Mouse (Mus musculus) heart, embryonic 13.5 days (tissue): Measurements from ENCODE around the gene B3gat1. TPM values are rescaled to one million over a fixed set of nuclear protein-coding genes. Genes with fewer than 3 reads are reported as not detected.
A peak's percentile ranks its signal among the peaks of the same experiment; 100 is the strongest.

Experiments used
- ATAC-seq: fragments of 200-750 bp; cut with Nextera tagmentation; 2 replicates; pipeline ENCODE4 v1.8.0; 2017; ENCODE audit warnings: moderate TSS enrichment; ENCODE audit not compliant: insufficient number of reproducible peaks, low FRiP score, low TSS enrichment; ENCODE audit errors: extremely low read depth
- H3K27ac ChIP-seq: fragments of 300-500 bp; sonication (generic); replicated peaks from 2 replicates; pipeline ENCODE4 v1.5.1; 2015; ENCODE audit warnings: moderate library complexity, mild to moderate bottlenecking, inconsistent platforms
- H3K27me3 ChIP-seq: fragments of 300-500 bp; sonication (generic); replicated peaks from 2 replicates; pipeline ENCODE4 v1.6.1; 2015; ENCODE audit warnings: mild to moderate bottlenecking, inconsistent platforms
- H3K36me3 ChIP-seq: fragments of 300-500 bp; sonication (generic); 2 replicates; pipeline ENCODE4 v1.6.1; 2015; ENCODE audit warnings: mild to moderate bottlenecking, inconsistent platforms
- H3K4me1 ChIP-seq: fragments of 300-500 bp; sonication (generic); 2 replicates; pipeline ENCODE4 v1.6.1; 2015; ENCODE audit warnings: inconsistent platforms
- H3K4me2 ChIP-seq: fragments of 300-500 bp; sonication (generic); 2 replicates; pipeline ENCODE4 v1.6.1; 2015; ENCODE audit warnings: inconsistent platforms, mild to moderate bottlenecking, moderate library complexity
- H3K4me3 ChIP-seq: fragments of 300-500 bp; sonication (generic); 2 replicates; pipeline ENCODE4 v1.5.1; 2015; ENCODE audit warnings: moderate library complexity, mild to moderate bottlenecking, inconsistent platforms
- H3K9ac ChIP-seq: fragments of 300-500 bp; sonication (generic); 2 replicates; pipeline ENCODE4 v1.6.1; 2015; ENCODE audit warnings: inconsistent platforms, mild to moderate bottlenecking, moderate library complexity
- H3K9me3 ChIP-seq: fragments of 300-500 bp; sonication (generic); 2 replicates; pipeline ENCODE4 v1.6.1; 2016; ENCODE audit warnings: inconsistent platforms
- WGBS: fragments of 180-500 bp; shearing (Covaris S2); methylation state at CpG from one replicate; pipeline ENCODE4 v1.1.7; 2015; ENCODE audit warnings: mixed read lengths; 5-methylcytosine and 5-hydroxymethylcytosine counted together
- polyA plus RNA-seq: library from polyadenylated mRNA; unstranded; fragments of >200 nt; fragmentation: Nextera tagmentation; extraction: Ambion mirVana; gene quantifications from 2 replicates; pipeline ENCODE4 v1.2.1, GENCODE M21; 2015

Gene B3gat1
- polyA plus RNA-seq, 1 experiment from 2014 or later: 0.11 TPM

GRCm38 (mm10) chr9:26778421-26778820 lies 44.9 kb downstream of the B3gat1 start:
- Histone ChIP-seq H3K27ac (no peak overlapping the region), H3K27me3 (no peaks in the 10 kb centered on the region), H3K4me3 (no peak overlapping the region), H3K36me3 (no peaks in the 10 kb centered on the region), H3K4me1 (peaks cover 2% of the 10 kb centered on the region), H3K9me3 (no peaks in the 10 kb centered on the region), H3K4me2 (no peak overlapping the region), H3K9ac (no peak overlapping the region)
- no peak for ATAC-seq
- 74% methylated on average over 7 of the region's 7 CpGs for WGBS

GRCm38 (mm10) chr9:26783414-26783975 lies 50.0 kb downstream of the B3gat1 start:
- Histone ChIP-seq H3K4me1 (peaks cover 6% of the 10 kb centered on the region), H3K9me3 (no peaks in the 10 kb centered on the region), H3K27ac (no peak overlapping the region), H3K4me3 (peak overlapping the region; percentile 34), H3K36me3 (no peaks in the 10 kb centered on the region), H3K27me3 (no peaks in the 10 kb centered on the region), H3K4me2 (peak overlapping the region; percentile 56), H3K9ac (no peak overlapping the region)
- WGBS: 28% methylated on average over 7 of the region's 7 CpGs
- no peak for ATAC-seq

- H3K27ac ChIP-seq: no peak overlapping the region
- no peaks in the 10 kb centered on the region for H3K4me1 ChIP-seq
- H3K27me3 ChIP-seq: no peaks in the 10 kb centered on the region
- 42% methylated on average over 3 of the region's 3 CpGs for WGBS
- H3K9ac ChIP-seq: no peak overlapping the region
- ATAC-seq: no peak
- no peak overlapping the region for H3K4me3 ChIP-seq
- no peaks in the 10 kb centered on the region for H3K9me3 ChIP-seq
- H3K36me3 ChIP-seq: no peaks in the 10 kb centered on the region
- no peak overlapping the region for H3K4me2 ChIP-seq
These were observed 59.3 kb downstream of the B3gat1 start for GRCm38 (mm10) chr9:26792829-26793228.

GRCm38 (mm10) chr9:26798205-26798604 lies 64.7 kb downstream of the B3gat1 start:
- WGBS: 85% methylated on average over 3 of the region's 3 CpGs
- Histone ChIP-seq H3K36me3 (no peaks in the 10 kb centered on the region), H3K27ac (no peak overlapping the region), H3K9ac (no peak overlapping the region), H3K27me3 (no peaks in the 10 kb centered on the region), H3K4me3 (no peak overlapping the region), H3K4me2 (no peak overlapping the region), H3K9me3 (no peaks in the 10 kb centered on the region), H3K4me1 (no peaks in the 10 kb centered on the region)
- no peak for ATAC-seq

GRCm38 (mm10) chr9:26798731-26799130 lies 65.2 kb downstream of the B3gat1 start:
- H3K4me1 ChIP-seq: peaks cover 1% of the 10 kb centered on the region; the same call in 1 of the 2 replicates
- no peak overlapping the region for H3K9ac ChIP-seq
- no peaks in the 10 kb centered on the region for H3K36me3 ChIP-seq
- H3K27ac ChIP-seq: no peak overlapping the region
- no peak overlapping the region for H3K4me2 ChIP-seq
- no peak overlapping the region for H3K4me3 ChIP-seq
- WGBS: 67% methylated on average over 1 of the region's 1 CpGs
- ATAC-seq: no peak
- no peaks in the 10 kb centered on the region for H3K27me3 ChIP-seq
- H3K9me3 ChIP-seq: no peaks in the 10 kb centered on the region

GRCm38 (mm10) chr9:26800357-26800756 lies 66.8 kb downstream of the B3gat1 start:
- 85% methylated on average over 2 of the region's 2 CpGs for WGBS

GRCm38 (mm10) chr9:26804321-26804720 lies 70.8 kb downstream of the B3gat1 start:
- H3K9ac ChIP-seq: no peak overlapping the region
- no peak for ATAC-seq
- no peaks in the 10 kb centered on the region for H3K9me3 ChIP-seq
- H3K4me3 ChIP-seq: no peak overlapping the region
- H3K27ac ChIP-seq: no peak overlapping the region
- H3K4me2 ChIP-seq: no peak overlapping the region
- no peaks in the 10 kb centered on the region for H3K27me3 ChIP-seq
- peaks cover 22% of the 10 kb centered on the region for H3K4me1 ChIP-seq
- no peaks in the 10 kb centered on the region for H3K36me3 ChIP-seq

More at GRCm38 (mm10) chr9:26800357-26800756, 66.8 kb downstream of the B3gat1 start:
- Histone ChIP-seq H3K36me3 (no peaks in the 10 kb centered on the region), H3K4me1 (peaks cover 7% of the 10 kb centered on the region), H3K4me3 (no peak overlapping the region), H3K27ac (no peak overlapping the region), H3K4me2 (no peak overlapping the region), H3K27me3 (no peaks in the 10 kb centered on the region), H3K9me3 (no peaks in the 10 kb centered on the region), H3K9ac (no peak overlapping the region)
- ATAC-seq: no peak

- WGBS: 2% methylated on average over 33 of the region's 33 CpGs
- Histone ChIP-seq H3K9ac (peak within 1 kb of the TSS; percentile 80), H3K4me3 (peak within 1 kb of the TSS; percentile 64), H3K27ac (peak within 1 kb of the TSS; percentile 71), H3K9me3 (no peaks in the 10 kb centered on the region), H3K4me2 (peak within 1 kb of the TSS; percentile 93), H3K36me3 (no peaks in the 10 kb centered on the region), H3K27me3 (no peaks in the 10 kb centered on the region), H3K4me1 (peaks cover 22% of the 10 kb centered on the region)
- peak; percentile 99 for ATAC-seq
These were observed 72.6 kb downstream of the B3gat1 start, which contains the start of gene Glb1l2 for GRCm38 (mm10) chr9:26805935-26806666. Gene Glb1l2, minus strand, starts transcription at chr9:26806468.

GRCm38 (mm10) chr9:26808735-26809134 lies 75.2 kb downstream of the B3gat1 start:
- no peak for ATAC-seq
- Histone ChIP-seq H3K27me3 (no peaks in the 10 kb centered on the region), H3K36me3 (no peaks in the 10 kb centered on the region), H3K4me2 (no peak overlapping the region), H3K4me3 (no peak overlapping the region), H3K9me3 (no peaks in the 10 kb centered on the region), H3K27ac (no peak overlapping the region), H3K4me1 (peaks cover 20% of the 10 kb centered on the region), H3K9ac (no peak overlapping the region)
- WGBS: 76% methylated on average over 2 of the region's 2 CpGs

Other genes starting within 250 kb of the B3gat1 start
- 1.1 and 1.3 TPM in 2 replicates for gene Glb1l2, start 72.7 kb downstream of the B3gat1 start, polyA plus RNA-seq
- not detected in 2 replicates for gene Glb1l3, start 127.2 kb downstream of the B3gat1 start, polyA plus RNA-seq
- 0.09 TPM in 1 of 2 replicates, not detected in the other for gene Gm1110, start 189.4 kb downstream of the B3gat1 start, polyA plus RNA-seq